Mouse (Mus musculus) lung, adult 10 weeks (tissue): ENCODE measurements around the gene Serpinb9g. TPM values are rescaled to one million over a fixed set of nuclear protein-coding genes. Genes with fewer than 3 reads are reported as not detected.

Experiments
- polyA plus RNA-seq: library from polyadenylated mRNA; stranded (reverse); fragments of 350-450 nt; fragmentation: Illumina TruSeq; extraction: RNeasy Lipid Tissue Mini Kit (QIAGEN cat#74804); gene quantifications from one replicate; pipeline ENCODE4 v1.2.3, GENCODE M21; 2014; ENCODE audit warnings: low read depth, low replicate concordance; ENCODE audit not compliant: insufficient read depth

Gene Serpinb9g
- not detected for polyA plus RNA-seq

DNA sequence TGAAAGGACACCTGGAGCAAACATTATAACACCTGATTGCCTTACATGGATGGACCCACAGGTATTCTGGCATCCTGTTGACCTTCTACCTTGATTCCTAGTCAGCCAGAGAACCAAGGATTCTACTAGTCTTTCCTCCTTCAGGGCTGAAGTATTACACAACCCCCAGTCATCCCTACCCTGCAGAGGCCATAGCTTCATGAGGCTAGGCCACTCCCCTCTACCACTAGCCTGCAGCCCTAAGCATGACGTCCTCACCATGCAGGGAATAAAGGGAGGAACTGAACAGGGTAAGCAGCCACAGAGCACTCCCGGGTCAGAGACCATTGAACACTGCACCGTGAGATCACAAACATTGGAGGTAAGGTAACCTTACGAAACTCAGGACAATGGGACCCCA lies at the start of gene Serpinb9g:
Serpinb9g (plus strand) TSS at position 301 of the 400 bp plus-strand sequence.

Other genes starting within 250 kb of the Serpinb9g start
- gene Serpinb9e, start 235.2 kb upstream of the Serpinb9g start, polyA plus RNA-seq = not detected
- gene Serpinb9f, start 160.7 kb upstream of the Serpinb9g start, polyA plus RNA-seq = not detected
- not detected for gene Gm11397, start 89.0 kb upstream of the Serpinb9g start, polyA plus RNA-seq
- gene Serpinb6d, start 176.6 kb downstream of the Serpinb9g start, polyA plus RNA-seq = not detected